Mouse (Mus musculus): ENCODE data around the gene Gm9857. TPM values are rescaled to one million over a fixed set of nuclear protein-coding genes. Genes with fewer than 3 reads are reported as not detected.

Gm9857 gene
- total and polyA plus RNA-seq, 3 experiments = not detected

DNA sequence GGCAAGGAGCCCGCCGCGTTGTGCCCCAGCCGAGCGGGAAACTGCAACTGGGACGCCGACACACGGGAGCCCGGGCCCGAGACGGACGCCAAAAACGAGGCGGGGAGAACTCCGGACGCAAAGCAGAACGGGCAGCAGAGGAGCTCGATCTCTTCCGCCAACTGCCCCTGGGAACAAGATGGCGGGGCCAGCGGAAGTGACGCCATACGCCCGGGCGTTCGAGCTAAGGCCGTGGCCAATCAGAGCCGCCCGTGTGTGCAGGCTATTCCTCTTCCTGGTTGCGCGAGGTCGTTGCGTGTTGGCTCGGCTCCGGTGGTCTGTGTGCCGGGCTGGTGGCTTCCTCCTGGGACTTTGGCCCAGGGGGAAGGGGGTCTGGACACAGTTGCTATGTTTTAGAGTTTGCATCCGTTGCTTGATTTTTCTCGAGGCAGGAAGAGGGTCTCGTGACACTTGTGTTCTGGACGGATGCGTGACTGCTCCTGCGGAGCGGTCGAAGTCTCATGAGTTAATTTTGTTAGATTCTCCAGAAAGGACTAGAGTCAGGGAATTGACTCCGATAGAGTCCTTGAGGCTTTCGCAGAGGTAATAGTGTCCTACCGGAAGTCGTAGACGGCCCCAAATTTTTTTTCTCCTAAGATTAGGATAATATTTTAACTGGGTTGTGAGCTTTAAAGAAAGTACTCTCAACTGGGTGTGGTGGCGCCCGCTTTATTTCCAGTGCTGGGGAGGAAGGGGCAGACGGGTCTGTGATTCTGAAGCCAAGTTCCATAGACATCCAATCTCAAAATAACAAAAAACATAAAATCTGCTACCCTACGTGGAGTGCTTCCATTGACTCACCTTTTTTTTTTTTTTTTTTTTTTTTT is 28.5 kb downstream of the Gm9857 start, which contains the start of gene Prpf38b (continued):
- TF ChIP-seq KAT2A (conservative IDR thresholded peaks at IDR 0.05; ENCODE audit: low read depth, low read length) (peak; percentile 74), TCF12 (IDR thresholded peaks at IDR 0.05; ENCODE audit: low read depth, low read length) (peak; percentile 69), SIN3A (IDR thresholded peaks at IDR 0.05; ENCODE audit: low read length) (peak; percentile 94), MYC (IDR thresholded peaks at IDR 0.05; ENCODE audit: low read depth, low read length) (peak; percentile 80), ZNF384 (IDR thresholded peaks at IDR 0.05; ENCODE audit: low read depth, low read length) (peak; percentile 68), TBP (IDR thresholded peaks at IDR 0.05; ENCODE audit: low read depth, low read length) (peak; percentile 89), EP300 (IDR thresholded peaks at IDR 0.05; ENCODE audit: low read depth in 1 of 2, low read length in 2 of 2) (peak in 1 of 2 experiments; percentile 54; a peak in 2 of 4 replicates), NELFE (IDR thresholded peaks at IDR 0.05; ENCODE audit: low read depth, low read length) (peak; percentile 98), E2F4 (IDR thresholded peaks at IDR 0.05; ENCODE audit: borderline replicate concordance, low read depth, low read length) (peak; percentile 74; the same call in 1 of the 2 replicates), MAZ (IDR thresholded peaks at IDR 0.05; ENCODE audit: low read depth, low read length) (peak; percentile 78; the same call in 1 of the 2 replicates), CHD2 (IDR thresholded peaks at IDR 0.05; ENCODE audit: low read length) (no peak; the same call in 1 of the 2 replicates), USF2 (IDR thresholded peaks at IDR 0.05; ENCODE audit: borderline replicate concordance in 1 of 2, insufficient read depth in 1 of 2, low read depth in 1 of 2, low read length in 2 of 2) (no peak)

- Histone ChIP-seq H3K4me3 (ENCODE audit: control insufficient read depth in 1 of 2, insufficient read depth in 1 of 2, low read depth in 2 of 2, low read length in 2 of 2) (peak overlapping the region; percentile 64 to 99), H3K79me2 (ENCODE audit: control insufficient read depth, insufficient read depth, low read length, poor library complexity) (peaks cover 36% of the 10 kb centered on the region), H3K27ac (ENCODE audit: control insufficient read depth, low read depth, low read length) (peak overlapping the region; percentile 90), H3K4me1 (ENCODE audit: control insufficient read depth in 1 of 2, insufficient read depth in 2 of 2, low read length in 2 of 2) (peaks cover 3 to 8% of the 10 kb centered on the region in 2 experiments; a peak in 3 of 4 replicates), H3K9ac (ENCODE audit: control insufficient read depth, low read depth, low read length, poor library complexity, severe bottlenecking) (peak overlapping the region; percentile 96), H3K9me3 (replicated peaks; ENCODE audit: insufficient read depth, low read length) (no peaks in the 10 kb centered on the region), H3K27me3 (ENCODE audit: control insufficient read depth in 1 of 2, insufficient read depth in 2 of 2, low read length in 2 of 2) (no peaks in the 10 kb centered on the region), H3K36me3 (ENCODE audit: control insufficient read depth in 1 of 2, insufficient read depth in 2 of 2, low read length in 2 of 2) (peaks cover 24 to 38% of the 10 kb centered on the region in 2 experiments)
- no peak for TF ChIP-seq NELFE (IDR thresholded peaks at IDR 0.05; ENCODE audit: low read depth, low read length)
- no peak for TF ChIP-seq USF1 (IDR thresholded peaks at IDR 0.05; ENCODE audit: low read depth, low read length)
- TF ChIP-seq MXI1 (IDR thresholded peaks at IDR 0.05; ENCODE audit: low read depth, low read length) = peak; percentile 75
- TF ChIP-seq MYC (IDR thresholded peaks at IDR 0.05; ENCODE audit: low read depth, low read length) = peak; percentile 77; the same call in 1 of the 2 replicates
- TF ChIP-seq TBP (IDR thresholded peaks at IDR 0.05; ENCODE audit: low read depth, low read length) = no peak
- no peak for TF ChIP-seq MAZ (IDR thresholded peaks at IDR 0.05; ENCODE audit: low read depth, low read length)
- TF ChIP-seq RAD21 (IDR thresholded peaks at IDR 0.05; ENCODE audit: low read depth, low read length) = peak; percentile 3; the same call in 1 of the 2 replicates
- no peak for TF ChIP-seq SMC3 (IDR thresholded peaks at IDR 0.05; ENCODE audit: low read depth, low read length)
- TF ChIP-seq CTCF (IDR thresholded peaks at IDR 0.05 in 2 of 3, conservative IDR thresholded peaks at IDR 0.05 in 1 of 3; ENCODE audit: control insufficient read depth in 1 of 3, insufficient read depth in 1 of 3, low read depth in 2 of 3, low read length in 3 of 3, poor library complexity in 1 of 3, severe bottlenecking in 1 of 3) = peak in 1 of 3 experiments; percentile 14; a peak in 2 of 6 replicates
- TF ChIP-seq MAFK (IDR thresholded peaks at IDR 0.05; ENCODE audit: borderline replicate concordance, low read depth, low read length) = no peak
- TF ChIP-seq MAX (IDR thresholded peaks at IDR 0.05; ENCODE audit: low read length) = peak; percentile 69
- TF ChIP-seq NRF1 (IDR thresholded peaks at IDR 0.05; ENCODE audit: insufficient read depth, low read depth, low read length, poor library complexity, severe bottlenecking) = no peak
- peak; percentile 78 for DNase-seq (ENCODE audit: low read depth, low spot score)
Observed at GRCm38 (mm10) chr3:108911081-108911547, 29.1 kb downstream of the Gm9857 start.

Data from MEL (cell line).